Mouse (Mus musculus) E14TG2a.4 (cell line): ENCODE data around the gene Pop5.

Source experiments
- CTCF ChIP-seq: conservative IDR thresholded peaks from 2 replicates; pipeline ENCODE4 v1.5.1; 2014; ENCODE audit warnings: low read length
- NANOG ChIP-seq: IDR thresholded peaks from 2 replicates; pipeline ENCODE4 v1.6.1; 2014; ENCODE audit warnings: borderline replicate concordance, low read length, mixed read lengths
- POU5F1 ChIP-seq: IDR thresholded peaks from 2 replicates; pipeline ENCODE4 v1.6.1; 2014; ENCODE audit warnings: low read length, borderline replicate concordance

DNA sequence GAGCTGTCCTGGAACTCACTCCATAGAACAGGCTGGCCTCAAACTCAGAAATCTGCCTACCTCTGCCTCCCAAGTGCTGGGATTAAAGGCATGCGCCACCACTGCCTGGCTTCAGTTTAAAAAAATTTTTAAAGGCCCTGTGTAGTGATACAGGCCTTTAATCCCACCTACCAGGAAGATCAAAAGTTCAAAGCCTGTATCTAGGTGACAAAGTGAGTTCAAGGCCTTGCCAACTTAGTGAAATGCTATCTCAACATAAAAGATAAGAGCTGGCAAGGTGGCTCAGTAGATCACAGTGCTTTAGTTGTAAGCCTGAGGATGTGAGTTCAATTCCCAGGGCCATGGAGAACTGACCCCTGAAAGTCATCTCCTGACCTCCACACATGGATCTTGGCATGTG, 42.4 kb downstream of the Pop5 start:
- TF ChIP-seq CTCF (no peak), NANOG (no peak), POU5F1 (no peak)
